Mouse (Mus musculus) stomach, postnatal 0 days (tissue): Measurements from ENCODE around the gene Zfp865. TPM values are rescaled to one million over a fixed set of nuclear protein-coding genes. Genes with fewer than 3 reads are reported as not detected.
"Not testable (repeated sequence)": the region's sequence is repeated elsewhere in the genome, so short reads cannot be mapped to it uniquely, and the experiment has no call there.

Experiments
- ATAC-seq: fragments of 200-750 bp; cut with Nextera tagmentation; 2 replicates; pipeline ENCODE4 v1.8.0; 2017; ENCODE audit not compliant: low FRiP score, low TSS enrichment
- DNase-seq: peaks from one replicate; pipeline ENCODE4 v3.0.0-alpha.2; 2016; ENCODE audit warnings: low spot score
- H3K27ac ChIP-seq: fragments of 300-500 bp; sonication (generic); replicated peaks from 2 replicates; pipeline ENCODE4 v1.5.1; 2014; ENCODE audit warnings: mild to moderate bottlenecking, control low read depth
- H3K27me3 ChIP-seq: fragments of 300-500 bp; sonication (generic); 2 replicates; pipeline ENCODE4 v1.6.1; 2014; ENCODE audit warnings: low read length; ENCODE audit not compliant: control insufficient read depth, insufficient read depth
- H3K36me3 ChIP-seq: fragments of 300-500 bp; sonication (generic); 2 replicates; pipeline ENCODE4 v1.6.1; 2014; ENCODE audit warnings: low read length, mixed read lengths; ENCODE audit not compliant: control insufficient read depth, insufficient read depth
- H3K4me1 ChIP-seq: fragments of 300-500 bp; sonication (generic); replicated peaks from 2 replicates; pipeline ENCODE4 v1.6.1; 2014; ENCODE audit warnings: antibody characterized with exemption; ENCODE audit not compliant: control insufficient read depth, insufficient read depth
- H3K4me2 ChIP-seq: fragments of 300-500 bp; sonication (generic); replicated peaks from 2 replicates; pipeline ENCODE4 v1.6.1; 2014; ENCODE audit warnings: low read depth, mild to moderate bottlenecking, control low read depth, moderate library complexity
- H3K4me3 ChIP-seq: fragments of 300-500 bp; sonication (generic); 2 replicates; pipeline ENCODE4 v1.5.1; 2014; ENCODE audit warnings: low read depth, low read length, control low read depth
- H3K9ac ChIP-seq: fragments of 300-500 bp; sonication (generic); 2 replicates; pipeline ENCODE4 v1.6.1; 2014; ENCODE audit warnings: mild to moderate bottlenecking, low read length, control low read depth, mixed read lengths
- H3K9me3 ChIP-seq: fragments of 300-500 bp; sonication (generic); 2 replicates; pipeline ENCODE4 v1.6.1; 2016; ENCODE audit warnings: low read length; ENCODE audit not compliant: control insufficient read depth
- CTCF ChIP-seq: IDR thresholded peaks from 2 replicates; pipeline ENCODE4 v1.5.1; 2016; ENCODE audit warnings: antibody characterized with exemption, low read depth, mild to moderate bottlenecking, moderate library complexity
- EP300 ChIP-seq: optimal IDR thresholded peaks from 2 replicates; pipeline ENCODE3; 2016; ENCODE audit warnings: antibody characterized with exemption
- WGBS: fragments of 180-500 bp; shearing (Covaris S2); extraction: QIAGEN DNeasy Blood & Tissue Kit; methylation state at CpG from one replicate; pipeline ENCODE4 v1.1.7; 2014; 5-methylcytosine and 5-hydroxymethylcytosine counted together
- polyA plus RNA-seq: library from polyadenylated mRNA; unstranded; fragments of >200 nt; fragmentation: Nextera tagmentation; extraction: Ambion mirVana; gene quantifications from 2 replicates; pipeline ENCODE4 v1.2.1, GENCODE M21; 2015

Gene Zfp865
- polyA plus RNA-seq, 1 experiment from 2014 or later = 2.3 TPM

DNA sequence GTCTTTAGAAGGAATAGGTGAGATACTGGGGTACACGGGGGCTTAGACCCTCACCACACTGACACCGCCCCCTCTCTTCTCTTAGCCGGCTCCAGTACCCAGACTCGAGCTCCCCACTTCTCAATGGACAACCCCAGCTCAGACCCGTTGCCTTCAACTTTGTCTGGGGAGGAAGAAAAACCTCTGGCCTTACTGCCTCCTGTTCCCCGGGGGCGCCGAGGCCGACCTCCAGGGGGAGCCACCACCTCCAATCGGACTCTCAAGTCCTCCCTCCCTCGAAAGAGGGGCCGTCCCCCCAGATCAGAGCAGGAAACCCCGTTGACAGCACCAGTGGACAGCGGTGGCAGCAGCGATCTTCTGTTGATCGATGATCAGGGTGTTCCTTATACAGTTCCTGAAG lies 2.8 kb upstream of the Zfp865 start:
- peaks cover 3% of the 10 kb centered on the region; the same call in 1 of the 2 replicates for H3K4me1 ChIP-seq
- peaks cover 8% of the 10 kb centered on the region for H3K36me3 ChIP-seq
- no peak overlapping the region for H3K27ac ChIP-seq
- DNase-seq (no peak), ATAC-seq (no peak)
- H3K4me2 ChIP-seq = no peak overlapping the region
- H3K4me3 ChIP-seq = no peak overlapping the region
- H3K9me3 ChIP-seq = no peaks in the 10 kb centered on the region
- no peak overlapping the region for H3K9ac ChIP-seq
- peak; percentile 39 for TF ChIP-seq CTCF
- no peak for TF ChIP-seq EP300
- no peaks in the 10 kb centered on the region for H3K27me3 ChIP-seq
- whole genome bisulfite sequencing = 89% methylated on average over 16 of the region's 16 CpGs

GRCm38 (mm10) chr7:5017931-5018330 lies 2.2 kb upstream of the Zfp865 start:
- H3K9ac ChIP-seq = no peak overlapping the region
- H3K4me2 ChIP-seq = no peak overlapping the region
- peaks cover 2% of the 10 kb centered on the region; the same call in 1 of the 2 replicates for H3K36me3 ChIP-seq
- ATAC-seq = no peak
- H3K27ac ChIP-seq = no peak overlapping the region
- H3K27me3 ChIP-seq = no peaks in the 10 kb centered on the region
- DNase-seq = no peak
- WGBS = 97% methylated on average over 21 of the region's 21 CpGs
- H3K4me1 ChIP-seq = peaks cover 3% of the 10 kb centered on the region; the same call in 1 of the 2 replicates
- TF ChIP-seq CTCF (no peak), EP300 (no peak)
- no peaks in the 10 kb centered on the region for H3K9me3 ChIP-seq
- no peak overlapping the region for H3K4me3 ChIP-seq

DNA sequence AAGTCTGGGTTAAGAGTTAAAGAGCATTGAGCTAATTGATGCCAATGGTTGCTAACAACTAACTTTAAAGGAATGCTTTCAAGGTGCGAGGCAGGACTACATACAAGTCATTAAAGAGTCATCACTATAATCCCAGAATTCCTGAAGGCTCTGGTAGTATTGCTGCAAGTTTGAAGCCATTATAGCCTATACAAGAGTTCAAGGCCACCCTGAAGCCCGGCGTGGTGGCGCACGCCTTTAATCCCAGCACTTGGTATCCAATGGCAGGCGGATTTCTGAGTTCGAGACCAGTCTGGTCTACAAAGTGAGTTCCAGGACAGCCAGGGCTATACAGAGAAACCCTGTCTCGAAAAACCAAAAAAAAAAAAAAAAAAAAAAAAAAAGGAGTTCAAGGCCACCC lies 600 bp upstream of the Zfp865 start:
- H3K9ac ChIP-seq = peak overlapping the region; percentile 28; the same call in 1 of the 2 replicates
- peak overlapping the region; percentile 97 for H3K27ac ChIP-seq
- whole genome bisulfite sequencing = 22% methylated on average over 8 of the region's 8 CpGs
- peak overlapping the region; percentile 74 for H3K4me2 ChIP-seq
- not testable (repeated sequence) for H3K27me3 ChIP-seq, H3K36me3 ChIP-seq, DNase-seq, ATAC-seq, H3K9me3 ChIP-seq, H3K4me1 ChIP-seq
- H3K4me3 ChIP-seq = peak overlapping the region; percentile 91

DNA sequence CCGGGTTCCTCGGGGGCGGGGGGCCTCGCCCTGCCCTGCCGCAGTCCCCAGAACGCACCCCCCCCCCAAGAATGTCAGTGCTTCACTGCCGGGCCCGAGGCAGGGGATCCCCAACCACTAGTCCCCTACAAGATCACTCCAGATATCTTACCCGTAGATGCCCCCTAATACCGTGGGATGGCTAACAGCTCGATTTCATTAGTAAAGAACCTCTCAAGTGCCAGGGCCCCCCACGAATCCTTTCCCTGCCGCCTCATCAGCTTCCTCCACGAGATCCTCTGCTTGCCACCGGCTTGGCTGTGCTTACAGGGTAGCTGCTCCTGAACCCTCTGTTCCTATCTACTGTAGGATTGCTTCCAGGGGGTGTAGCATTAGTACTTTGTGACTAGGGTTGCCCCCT lies 509 bp downstream of the Zfp865 start:
- Histone ChIP-seq H3K9me3 (no peaks in the 10 kb centered on the region), H3K4me2 (peak overlapping the region; percentile 74), H3K4me3 (peak overlapping the region; percentile 91), H3K9ac (peak overlapping the region; percentile 98), H3K27ac (peak overlapping the region; percentile 97), H3K36me3 (peaks cover 5% of the 10 kb centered on the region), H3K27me3 (no peaks in the 10 kb centered on the region), H3K4me1 (peaks cover 3% of the 10 kb centered on the region; the same call in 1 of the 2 replicates)
- WGBS = 0% methylated on average over 15 of the region's 15 CpGs
- ATAC-seq (0 out of 2 replicates have a peak, but pooled peaks have one; percentile 3), DNase-seq (no peak)
- no peak for TF ChIP-seq EP300
- TF ChIP-seq CTCF = no peak

- Histone ChIP-seq H3K27ac (0 out of 2 replicates have a peak overlapping the region, but pooled peaks have one; percentile 13), H3K9me3 (no peaks in the 10 kb centered on the region), H3K4me1 (no peaks in the 10 kb centered on the region; the same call in 1 of the 2 replicates), H3K4me3 (peak overlapping the region; percentile 91), H3K4me2 (peak overlapping the region; percentile 74), H3K9ac (peak overlapping the region; percentile 98), H3K27me3 (no peaks in the 10 kb centered on the region), H3K36me3 (peaks cover 5% of the 10 kb centered on the region)
- DNase-seq (no peak), ATAC-seq (no peak)
- TF ChIP-seq EP300 (no peak), CTCF (no peak)
- 41% methylated on average over 5 of the region's 5 CpGs for WGBS
Observed at GRCm38 (mm10) chr7:5021197-5021596, 1.0 kb downstream of the Zfp865 start.

DNA sequence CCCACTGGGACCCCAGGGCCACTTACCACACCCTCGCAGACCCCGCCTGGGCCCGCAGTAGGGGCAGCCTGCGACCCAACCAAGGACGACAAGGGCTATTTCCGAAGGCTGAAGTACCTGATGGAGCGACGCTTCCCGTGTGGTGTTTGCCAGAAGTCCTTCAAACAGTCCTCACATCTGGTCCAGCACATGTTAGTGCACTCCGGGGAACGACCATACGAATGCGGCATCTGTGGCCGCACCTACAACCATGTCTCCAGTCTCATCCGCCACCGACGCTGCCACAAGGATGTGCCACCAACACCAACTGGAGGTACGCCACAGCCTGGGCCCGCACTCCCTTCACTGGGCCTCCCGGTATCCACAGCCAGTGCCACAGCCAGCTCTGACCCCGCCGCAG lies 9.4 kb downstream of the Zfp865 start:
- Histone ChIP-seq H3K4me2 (no peak overlapping the region), H3K27ac (no peak overlapping the region), H3K4me3 (no peak overlapping the region), H3K36me3 (peaks cover 47% of the 10 kb centered on the region), H3K27me3 (no peaks in the 10 kb centered on the region), H3K9ac (no peak overlapping the region), H3K9me3 (peaks cover 11% of the 10 kb centered on the region), H3K4me1 (no peaks in the 10 kb centered on the region)
- DNase-seq = no peak
- TF ChIP-seq EP300 (no peak), CTCF (no peak)
- no peak for ATAC-seq
- 93% methylated on average over 22 of the region's 22 CpGs for WGBS
